Mouse (Mus musculus) mammary gland, adult 2 months (tissue): ENCODE data around the gene D8Ertd738e. TPM values are rescaled to one million over a fixed set of nuclear protein-coding genes. Genes with fewer than 3 reads are reported as not detected.

Source experiments
- polyA plus RNA-seq: library from polyadenylated mRNA; depleted of rRNA; stranded (reverse); fragments of >200 nt; gene quantifications from 2 replicates; pipeline ENCODE4 v1.2.3, GENCODE M21; 2012; ENCODE audit warnings: low replicate concordance; rRNA removed

D8Ertd738e gene
- 112 and 138 TPM in 2 replicates for polyA plus RNA-seq

GRCm38 (mm10) chr8:84249257-84250170 lies at the start of gene D8Ertd738e:
Gene D8Ertd738e (minus strand): TSS chr8:84249719.

GRCm38 (mm10) chr8:84269950-84270773 lies 20.6 kb upstream of the D8Ertd738e start, which contains the start of gene Ccdc130:
Gene Ccdc130 (minus strand): TSS chr8:84270380.

DNA sequence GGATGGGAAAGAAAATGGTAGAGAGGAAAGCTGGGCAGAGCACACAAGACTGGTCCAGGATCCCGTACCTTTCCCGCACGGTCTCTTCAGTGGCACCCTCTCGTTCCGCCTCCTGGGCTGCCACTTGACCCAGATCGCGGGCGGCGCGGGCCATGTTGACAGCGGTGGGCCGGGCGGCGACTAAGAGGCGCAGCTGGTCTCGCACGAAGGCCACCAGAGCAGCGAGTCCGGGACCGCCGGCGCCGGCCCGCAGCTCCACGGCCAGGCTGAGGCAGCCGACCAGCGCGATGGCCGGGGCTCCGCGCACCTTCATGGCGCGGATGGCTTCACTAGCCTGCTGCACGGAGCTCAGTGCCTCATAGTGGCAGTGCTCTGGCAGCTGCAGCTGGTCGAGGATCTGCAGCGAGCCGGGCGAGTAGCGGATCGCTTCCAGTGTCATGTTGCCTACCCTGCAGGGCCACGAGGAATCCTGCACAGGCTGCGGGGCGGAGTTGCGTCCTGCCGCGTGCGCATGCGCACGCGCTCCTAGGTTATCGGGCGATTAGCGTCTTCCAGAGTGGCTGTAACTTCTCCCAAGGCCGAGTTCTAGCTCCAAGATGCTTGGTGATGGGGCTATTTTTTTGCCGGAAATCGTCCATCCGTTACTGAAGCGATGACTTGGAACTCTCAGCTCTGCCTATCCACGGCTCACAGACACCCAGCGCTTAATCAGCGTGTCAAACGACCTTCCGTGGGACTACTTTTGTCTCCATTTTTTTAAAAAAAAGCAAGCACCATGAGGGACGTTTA lies 7.5 kb upstream of the D8Ertd738e start, which contains the start of gene Mri1:
Gene Mri1 (minus strand): TSS at position 505 of the 789 bp plus-strand sequence.

DNA sequence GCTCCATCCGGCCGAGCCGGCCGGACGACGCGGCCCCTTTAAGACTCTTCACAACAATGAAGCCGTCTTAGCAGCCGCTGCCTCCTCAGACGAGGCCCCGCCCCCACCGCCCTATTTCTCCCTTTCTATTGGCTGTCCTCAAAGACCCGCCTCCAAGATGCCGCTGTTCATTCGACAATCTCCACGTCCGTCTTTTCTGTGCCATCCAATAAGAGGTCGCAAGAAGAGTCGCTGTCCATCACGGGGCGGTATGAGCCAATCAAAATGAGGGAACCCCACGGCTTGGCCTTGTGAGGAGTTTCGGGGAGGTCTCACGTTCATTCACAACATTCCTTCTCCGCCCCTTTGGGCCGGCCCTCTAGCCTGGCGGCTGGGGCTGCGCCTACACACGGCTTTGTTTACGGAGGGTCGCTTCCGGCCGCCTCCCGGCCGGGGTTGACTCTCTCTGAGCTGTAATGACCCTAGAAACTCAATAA lies 12.5 kb downstream of the D8Ertd738e start, which contains the start of gene Zswim4:
Gene Zswim4 (minus strand): TSS at position 58 of the 476 bp plus-strand sequence.

Other genes starting within 250 kb of the D8Ertd738e start
- 0.55 TPM in 1 of 2 replicates, not detected in the other for gene 1700067K01Rik, start 248.2 kb downstream of the D8Ertd738e start, polyA plus RNA-seq
- gene 2210011C24Rik, start 237.5 kb downstream of the D8Ertd738e start, polyA plus RNA-seq = 0.47 and 0.85 TPM in 2 replicates
- 0.29 and 0.61 TPM in 2 replicates for gene Palm3, start 228.2 kb downstream of the D8Ertd738e start, polyA plus RNA-seq
- gene Il27ra, start 207.1 kb downstream of the D8Ertd738e start, polyA plus RNA-seq = 39.9 and 64.5 TPM in 2 replicates
- 0.45 and 4.9 TPM in 2 replicates for gene Rln3, start 204.7 kb downstream of the D8Ertd738e start, polyA plus RNA-seq
- 0.47 and 1.1 TPM in 2 replicates for gene Gm10643, start 184.6 kb downstream of the D8Ertd738e start, polyA plus RNA-seq
- 26.0 and 50.0 TPM in 2 replicates for gene Rfx1, start 182.9 kb downstream of the D8Ertd738e start, polyA plus RNA-seq
- 51.1 and 78.9 TPM in 2 replicates for gene Dcaf15, start 145.0 kb downstream of the D8Ertd738e start, polyA plus RNA-seq
- 3.0 and 7.2 TPM in 2 replicates for gene Podnl1, start 123.7 kb downstream of the D8Ertd738e start, polyA plus RNA-seq
- gene Cc2d1a, start 101.8 kb downstream of the D8Ertd738e start, polyA plus RNA-seq = 23.4 and 36.5 TPM in 2 replicates
- 0.98 and 1.0 TPM in 2 replicates for gene 4930432K21Rik, start 101.7 kb downstream of the D8Ertd738e start, polyA plus RNA-seq
- 0.19 and 0.23 TPM in 2 replicates for gene Nanos3, start 64.5 kb downstream of the D8Ertd738e start, polyA plus RNA-seq
- gene Zswim4, start 12.7 kb downstream of the D8Ertd738e start, polyA plus RNA-seq = 16.4 and 26.3 TPM in 2 replicates
- gene Mri1, start 7.6 kb upstream of the D8Ertd738e start, polyA plus RNA-seq = 52.5 and 169 TPM in 2 replicates
- 31.4 and 43.9 TPM in 2 replicates for gene Ccdc130, start 20.7 kb upstream of the D8Ertd738e start, polyA plus RNA-seq
- gene Cacna1a, start 138.7 kb upstream of the D8Ertd738e start, polyA plus RNA-seq = 22.6 and 61.2 TPM in 2 replicates